Mouse (Mus musculus): ENCODE results near the gene Uckl1.

Gene Uckl1

DNA sequence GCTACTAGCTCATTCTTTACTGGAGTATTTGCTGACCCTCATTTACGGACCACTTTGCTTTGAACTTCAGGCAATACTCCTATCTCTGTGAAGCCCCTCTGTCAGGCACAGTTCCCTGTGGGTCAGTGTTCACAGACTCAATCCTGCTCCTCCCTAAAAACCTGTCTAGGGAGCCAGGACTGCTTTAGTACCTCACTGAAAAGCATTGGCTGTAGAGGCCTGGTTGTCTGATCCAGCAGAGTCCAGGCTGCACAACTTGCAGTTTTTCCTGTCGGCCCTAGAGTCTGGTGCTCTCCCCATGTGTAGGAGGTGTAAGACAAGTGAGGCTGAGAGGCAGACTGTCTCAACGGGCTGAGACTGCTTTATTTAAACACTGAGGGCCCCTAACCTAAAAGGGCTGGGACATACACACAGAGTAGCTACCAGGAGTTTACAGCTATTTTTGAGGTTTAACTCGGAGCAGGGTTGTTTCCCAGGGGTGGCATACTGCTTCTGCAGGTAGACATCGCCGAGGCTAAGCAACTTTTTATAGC is 15.6 kb upstream of the Uckl1 start:
- no peaks in the 10 kb centered on the region for H3K9me3 ChIP-seq (ENCODE audit: low read length)
- peaks cover 17% of the 10 kb centered on the region for H3K36me3 ChIP-seq (ENCODE audit: insufficient read depth, low read length)
- no peaks in the 10 kb centered on the region for H3K27me3 ChIP-seq (ENCODE audit: insufficient read depth, low read length)
- peak overlapping the region; percentile 97 for H3K4me3 ChIP-seq (replicated peaks; ENCODE audit: low read length)
- no peak for TF ChIP-seq POU5F1 (IDR thresholded peaks at IDR 0.05; ENCODE audit: borderline replicate concordance, low read length)
- no peak for TF ChIP-seq NANOG (IDR thresholded peaks at IDR 0.05; ENCODE audit: borderline replicate concordance, low read length)
- TF ChIP-seq CTCF (conservative IDR thresholded peaks at IDR 0.05; ENCODE audit: low read length): no peak
- peaks cover 54% of the 10 kb centered on the region for H3K4me1 ChIP-seq (replicated peaks; ENCODE audit: low read depth, low read length)

DNA sequence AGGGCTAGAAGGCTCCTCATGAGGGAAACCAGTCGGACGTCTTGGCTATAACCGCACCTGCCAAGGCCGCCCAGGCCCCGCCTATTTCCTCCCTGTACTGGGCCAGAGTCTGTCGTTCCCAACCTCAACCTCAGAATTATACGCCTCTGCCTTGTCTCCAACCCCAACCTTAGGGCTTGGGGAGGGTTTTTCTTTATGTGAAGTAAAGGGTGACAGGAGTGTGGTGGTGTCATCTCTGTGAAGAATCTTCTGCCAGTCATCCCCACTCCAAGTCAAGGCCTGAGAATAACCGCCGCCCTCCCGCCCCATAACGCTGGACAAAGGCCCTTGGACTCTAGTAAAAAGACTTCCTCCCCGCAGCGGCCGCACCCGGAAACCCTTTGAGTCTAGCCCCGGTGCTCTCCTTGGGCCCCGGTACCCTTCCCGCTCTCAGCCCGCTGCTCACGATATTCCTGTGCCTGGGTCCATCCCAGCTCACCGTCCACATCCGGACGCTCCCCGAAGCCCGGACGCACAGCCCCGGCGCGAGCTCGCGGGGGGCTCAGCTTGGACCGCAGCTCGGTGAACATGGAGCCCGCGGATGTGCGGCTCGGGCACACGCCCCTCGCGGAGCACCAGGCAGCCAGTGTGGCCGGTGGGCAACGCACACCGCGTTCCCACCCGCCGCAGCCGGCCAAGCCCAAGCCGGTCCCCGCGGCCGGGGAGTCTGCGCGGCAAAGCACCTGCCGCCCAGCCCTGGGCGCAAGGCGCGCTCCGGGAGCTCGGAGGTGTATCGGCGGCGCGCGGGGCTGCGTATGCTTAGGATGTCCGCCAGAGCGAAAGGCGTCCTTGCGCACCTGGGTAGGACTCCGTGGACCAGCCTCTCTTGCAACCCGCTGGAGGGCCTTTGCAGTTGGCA is 14.0 kb upstream of the Uckl1 start, which contains the start of gene Samd10:
Gene Samd10, minus strand, starts transcription at position 759 of the 898 bp plus-strand sequence.
- peaks cover 54% of the 10 kb centered on the region for H3K4me1 ChIP-seq (replicated peaks; ENCODE audit: low read depth, low read length)
- peaks cover 17% of the 10 kb centered on the region for H3K36me3 ChIP-seq (ENCODE audit: insufficient read depth, low read length)
- no peaks in the 10 kb centered on the region for H3K9me3 ChIP-seq (ENCODE audit: low read length)
- TF ChIP-seq CTCF (conservative IDR thresholded peaks at IDR 0.05; ENCODE audit: low read length): no peak
- TF ChIP-seq POU5F1 (IDR thresholded peaks at IDR 0.05; ENCODE audit: borderline replicate concordance, low read length): no peak
- TF ChIP-seq NANOG (IDR thresholded peaks at IDR 0.05; ENCODE audit: borderline replicate concordance, low read length): no peak
- peak within 1 kb of the TSS; percentile 91 for H3K4me3 ChIP-seq (replicated peaks; ENCODE audit: low read length)
- H3K27me3 ChIP-seq (ENCODE audit: insufficient read depth, low read length): no peaks in the 10 kb centered on the region

DNA sequence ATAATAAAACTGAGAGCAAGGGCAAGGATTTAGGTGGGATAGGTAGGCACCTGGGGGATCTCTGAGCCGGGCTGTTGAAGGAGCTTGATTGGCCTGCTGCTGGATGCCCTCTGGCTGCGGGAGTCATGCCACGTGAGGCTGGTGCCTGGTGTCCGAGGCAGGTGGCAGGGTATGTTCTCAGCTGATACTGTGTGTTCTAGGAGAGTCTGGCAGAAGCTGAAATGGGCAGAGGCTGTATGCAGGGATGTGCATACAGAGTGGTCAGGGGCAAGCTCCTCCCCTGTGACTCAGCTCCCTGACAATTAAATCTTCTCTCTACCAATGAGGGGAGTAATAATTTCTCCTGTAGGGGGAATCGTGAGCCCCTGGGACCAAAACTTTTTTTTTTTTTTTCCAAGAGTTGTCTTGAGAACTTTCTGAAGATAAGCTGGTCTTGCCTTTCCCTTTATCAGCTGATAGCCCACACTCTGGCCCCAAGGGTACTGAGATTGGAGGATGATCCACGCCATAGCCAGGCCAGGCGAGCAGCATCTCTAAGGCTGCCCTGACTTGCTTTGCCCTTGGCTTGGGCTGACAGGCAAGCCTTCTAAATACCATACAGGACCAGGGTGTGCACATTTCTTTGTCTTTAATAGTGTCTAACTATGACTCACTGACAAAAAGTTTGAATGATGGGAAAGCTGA is 12.8 kb upstream of the Uckl1 start:
- Histone ChIP-seq H3K27me3 (ENCODE audit: insufficient read depth, low read length) (no peaks in the 10 kb centered on the region), H3K4me1 (replicated peaks; ENCODE audit: low read depth, low read length) (peaks cover 56% of the 10 kb centered on the region)
- TF ChIP-seq POU5F1 (IDR thresholded peaks at IDR 0.05; ENCODE audit: borderline replicate concordance, low read length) (no peak), CTCF (conservative IDR thresholded peaks at IDR 0.05; ENCODE audit: low read length) (peak; percentile 29; the same call in 1 of the 2 replicates), NANOG (IDR thresholded peaks at IDR 0.05; ENCODE audit: borderline replicate concordance, low read length) (no peak)

DNA sequence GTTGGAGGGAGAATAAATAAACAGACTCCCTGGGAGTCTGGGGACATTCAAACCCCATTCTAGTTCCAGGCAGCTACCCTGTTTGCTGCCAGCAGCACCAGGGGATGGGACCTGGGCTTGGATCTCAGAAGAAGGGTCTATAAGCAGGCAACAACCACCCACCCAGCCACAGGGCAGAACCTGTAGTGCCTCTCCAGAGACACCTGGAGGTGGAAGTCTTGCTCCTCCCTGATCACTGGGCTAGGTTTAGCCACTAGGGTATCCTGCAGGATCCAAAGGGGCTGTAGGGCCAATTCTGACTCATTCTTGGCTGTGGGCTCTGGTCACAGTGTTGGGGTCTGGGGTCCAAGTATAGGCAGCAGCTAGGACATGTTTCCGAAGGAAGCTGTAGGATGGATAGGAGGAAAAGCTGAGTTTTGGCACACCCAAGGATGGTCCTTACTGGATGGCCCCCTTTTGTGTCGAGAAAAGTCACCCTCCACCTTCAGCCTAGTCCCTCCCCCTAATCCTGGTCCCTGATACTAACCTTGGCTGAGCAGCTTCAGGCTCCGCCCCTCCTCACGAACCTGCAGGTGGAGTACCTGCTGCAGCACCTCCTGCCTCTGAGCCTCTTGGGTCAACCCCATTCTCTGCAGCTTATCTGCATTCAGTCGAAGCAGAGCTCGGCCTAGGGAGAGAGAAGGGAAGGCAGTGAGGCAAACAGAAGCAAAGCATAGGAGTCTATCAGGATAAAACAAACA is 11.7 kb upstream of the Uckl1 start:
- TF ChIP-seq NANOG (IDR thresholded peaks at IDR 0.05; ENCODE audit: borderline replicate concordance, low read length) (no peak), POU5F1 (IDR thresholded peaks at IDR 0.05; ENCODE audit: borderline replicate concordance, low read length) (no peak), CTCF (conservative IDR thresholded peaks at IDR 0.05; ENCODE audit: low read length) (no peak)
- H3K4me3 ChIP-seq (replicated peaks; ENCODE audit: low read length): no peak overlapping the region
- H3K4me1 ChIP-seq (replicated peaks; ENCODE audit: low read depth, low read length): peaks cover 52% of the 10 kb centered on the region
- H3K9me3 ChIP-seq (ENCODE audit: low read length): no peaks in the 10 kb centered on the region
- peaks cover 15% of the 10 kb centered on the region for H3K36me3 ChIP-seq (ENCODE audit: insufficient read depth, low read length)
- H3K27me3 ChIP-seq (ENCODE audit: insufficient read depth, low read length): no peaks in the 10 kb centered on the region

More for the DNA sequence above, 12.8 kb upstream of the Uckl1 start:
- H3K4me3 ChIP-seq (replicated peaks; ENCODE audit: low read length): no peak overlapping the region
- no peaks in the 10 kb centered on the region for H3K9me3 ChIP-seq (ENCODE audit: low read length)
- peaks cover 15% of the 10 kb centered on the region for H3K36me3 ChIP-seq (ENCODE audit: insufficient read depth, low read length)

DNA sequence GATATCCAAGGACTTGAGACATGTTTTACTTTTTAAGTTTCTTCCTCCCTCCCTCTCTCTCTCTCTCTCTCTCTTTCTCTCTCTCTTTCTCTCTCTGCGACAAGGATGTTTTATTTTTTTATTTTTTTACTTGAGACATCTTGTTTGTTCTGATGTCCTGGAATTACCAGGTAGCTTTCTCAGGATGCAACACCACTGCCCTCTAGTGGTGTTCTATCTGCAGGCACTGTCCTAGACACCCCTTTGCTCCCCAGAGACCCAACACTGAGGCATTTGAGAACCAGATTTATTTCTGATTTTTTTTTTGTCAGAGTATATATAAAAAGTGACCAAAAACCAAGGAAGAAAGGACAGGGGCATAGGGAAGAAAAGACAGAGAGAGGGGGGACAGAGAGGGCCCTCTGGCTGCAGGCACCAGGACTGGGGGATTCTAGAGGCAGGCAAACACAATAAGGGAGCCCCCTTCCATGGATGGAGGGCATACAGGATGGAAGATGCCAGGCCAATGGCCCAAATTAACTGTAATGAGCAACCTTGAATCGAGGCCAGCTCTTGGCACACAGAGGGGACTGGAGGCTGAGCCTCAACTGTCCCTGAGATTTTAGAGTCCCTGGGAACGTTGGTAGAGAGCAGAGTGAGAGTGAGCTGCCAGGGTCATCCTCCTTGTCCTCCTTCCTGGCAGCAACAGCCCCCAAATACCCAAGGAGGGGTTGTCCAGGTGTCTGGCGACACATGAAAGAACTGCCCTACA is 10.4 kb upstream of the Uckl1 start:
- TF ChIP-seq NANOG (IDR thresholded peaks at IDR 0.05; ENCODE audit: borderline replicate concordance, low read length) (no peak), CTCF (conservative IDR thresholded peaks at IDR 0.05; ENCODE audit: low read length) (peak; percentile 91)
- peaks cover 58% of the 10 kb centered on the region for H3K4me1 ChIP-seq (replicated peaks; ENCODE audit: low read depth, low read length)
- no peaks in the 10 kb centered on the region for H3K27me3 ChIP-seq (ENCODE audit: insufficient read depth, low read length)
- H3K9me3 ChIP-seq (ENCODE audit: low read length): no peaks in the 10 kb centered on the region
- H3K36me3 ChIP-seq (ENCODE audit: insufficient read depth, low read length): peaks cover 25% of the 10 kb centered on the region
- no peak overlapping the region for H3K4me3 ChIP-seq (replicated peaks; ENCODE audit: low read length)

DNA sequence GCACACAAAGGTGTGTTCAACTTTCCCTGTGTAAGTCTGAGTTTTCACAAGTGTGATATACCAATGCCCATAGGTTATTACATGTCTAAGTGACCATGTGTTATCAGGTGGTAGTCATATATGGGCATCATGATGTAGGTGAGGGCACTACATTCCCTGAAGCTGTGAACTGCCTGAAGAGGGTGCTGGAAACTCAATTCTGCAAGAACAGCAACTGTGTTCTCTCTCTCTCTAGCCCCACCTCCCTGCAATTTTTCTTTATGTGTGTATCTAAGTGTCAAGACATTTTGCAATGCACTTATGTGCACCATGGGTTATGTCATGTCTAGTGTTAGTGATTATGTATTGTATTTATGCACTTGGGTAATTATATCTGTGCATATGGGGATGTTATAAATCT is 9.2 kb upstream of the Uckl1 start:
- Histone ChIP-seq H3K27me3 (ENCODE audit: insufficient read depth, low read length) (no peaks in the 10 kb centered on the region), H3K4me1 (replicated peaks; ENCODE audit: low read depth, low read length) (peaks cover 51% of the 10 kb centered on the region), H3K4me3 (replicated peaks; ENCODE audit: low read length) (no peak overlapping the region), H3K36me3 (ENCODE audit: insufficient read depth, low read length) (peaks cover 37% of the 10 kb centered on the region), H3K9me3 (ENCODE audit: low read length) (no peaks in the 10 kb centered on the region)
- TF ChIP-seq CTCF (conservative IDR thresholded peaks at IDR 0.05; ENCODE audit: low read length) (no peak), NANOG (IDR thresholded peaks at IDR 0.05; ENCODE audit: borderline replicate concordance, low read length) (no peak), POU5F1 (IDR thresholded peaks at IDR 0.05; ENCODE audit: borderline replicate concordance, low read length) (no peak)

DNA sequence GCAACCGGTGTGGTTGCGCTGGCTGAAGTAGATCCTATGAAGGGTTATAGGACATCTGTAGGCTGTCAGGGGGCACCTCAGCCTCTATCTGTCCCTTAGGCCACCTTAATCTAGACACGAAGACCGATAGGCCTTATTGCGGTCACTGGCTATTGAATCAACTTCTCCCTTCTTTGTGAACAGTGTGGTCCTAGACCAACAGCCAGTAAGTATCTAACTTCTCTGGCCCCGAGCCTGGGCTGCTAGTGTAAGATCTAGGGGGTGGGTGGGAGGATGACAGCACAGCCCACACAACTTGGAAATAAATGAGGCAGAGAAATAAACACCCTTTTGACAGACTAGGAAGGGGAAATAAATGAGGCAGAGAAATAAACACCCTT is 8.3 kb upstream of the Uckl1 start:
- no peaks in the 10 kb centered on the region for H3K9me3 ChIP-seq (ENCODE audit: low read length)
- TF ChIP-seq POU5F1 (IDR thresholded peaks at IDR 0.05; ENCODE audit: borderline replicate concordance, low read length) (no peak), NANOG (IDR thresholded peaks at IDR 0.05; ENCODE audit: borderline replicate concordance, low read length) (no peak), CTCF (conservative IDR thresholded peaks at IDR 0.05; ENCODE audit: low read length) (no peak)
- peak overlapping the region; percentile 95 for H3K4me3 ChIP-seq (replicated peaks; ENCODE audit: low read length)
- peaks cover 49% of the 10 kb centered on the region for H3K4me1 ChIP-seq (replicated peaks; ENCODE audit: low read depth, low read length)
- H3K36me3 ChIP-seq (ENCODE audit: insufficient read depth, low read length): peaks cover 46% of the 10 kb centered on the region
- no peaks in the 10 kb centered on the region for H3K27me3 ChIP-seq (ENCODE audit: insufficient read depth, low read length)

Measured in E14TG2a.4 (cell line).